Mouse (Mus musculus) brown adipose tissue, adult 24 weeks (tissue): ENCODE data around the gene Fmod. TPM values are rescaled to one million over a fixed set of nuclear protein-coding genes. Genes with fewer than 3 reads are reported as not detected.
A peak's percentile ranks its signal among the peaks of the same experiment; 100 is the strongest.

Source experiments
- H3K27ac ChIP-seq: fragments of 200-500 bp; replicated peaks from 2 replicates; pipeline ENCODE4 v1.5.1; 2012; ENCODE audit warnings: low read depth, mild to moderate bottlenecking, low read length
- H3K4me1 ChIP-seq: fragments of 200-500 bp; 2 replicates; pipeline ENCODE4 v1.6.1; 2012; ENCODE audit warnings: low read length, mixed read lengths; ENCODE audit not compliant: control insufficient read depth, insufficient read depth, insufficient read length
- H3K4me3 ChIP-seq: fragments of 200-500 bp; 2 replicates; pipeline ENCODE4 v1.5.1; 2012; ENCODE audit warnings: low read depth, mild to moderate bottlenecking, low read length, moderate library complexity; ENCODE audit not compliant: insufficient read depth
- polyA plus RNA-seq: library from polyadenylated mRNA; stranded (reverse); fragments of >200 nt; gene quantifications from 2 replicates; pipeline ENCODE4 v1.2.4, GENCODE M21; 2012; ENCODE audit not compliant: missing spikeins, insufficient read depth, insufficient read length

The Fmod gene
- polyA plus RNA-seq, 1 experiment, result 0.55 TPM

GRCm38 (mm10) chr1:134077389-134078060 is 40.5 kb downstream of the Fmod start:
- peak overlapping the region; percentile 95 for H3K4me3 ChIP-seq
- H3K27ac ChIP-seq, result peak overlapping the region; percentile 95
- H3K4me1 ChIP-seq, result peaks cover 29% of the 10 kb centered on the region

GRCm38 (mm10) chr1:134078061-134078795 is 41.2 kb downstream of the Fmod start:
- peak overlapping the region; percentile 95 for H3K4me3 ChIP-seq
- peak overlapping the region; percentile 95 for H3K27ac ChIP-seq
- peaks cover 32% of the 10 kb centered on the region for H3K4me1 ChIP-seq

DNA sequence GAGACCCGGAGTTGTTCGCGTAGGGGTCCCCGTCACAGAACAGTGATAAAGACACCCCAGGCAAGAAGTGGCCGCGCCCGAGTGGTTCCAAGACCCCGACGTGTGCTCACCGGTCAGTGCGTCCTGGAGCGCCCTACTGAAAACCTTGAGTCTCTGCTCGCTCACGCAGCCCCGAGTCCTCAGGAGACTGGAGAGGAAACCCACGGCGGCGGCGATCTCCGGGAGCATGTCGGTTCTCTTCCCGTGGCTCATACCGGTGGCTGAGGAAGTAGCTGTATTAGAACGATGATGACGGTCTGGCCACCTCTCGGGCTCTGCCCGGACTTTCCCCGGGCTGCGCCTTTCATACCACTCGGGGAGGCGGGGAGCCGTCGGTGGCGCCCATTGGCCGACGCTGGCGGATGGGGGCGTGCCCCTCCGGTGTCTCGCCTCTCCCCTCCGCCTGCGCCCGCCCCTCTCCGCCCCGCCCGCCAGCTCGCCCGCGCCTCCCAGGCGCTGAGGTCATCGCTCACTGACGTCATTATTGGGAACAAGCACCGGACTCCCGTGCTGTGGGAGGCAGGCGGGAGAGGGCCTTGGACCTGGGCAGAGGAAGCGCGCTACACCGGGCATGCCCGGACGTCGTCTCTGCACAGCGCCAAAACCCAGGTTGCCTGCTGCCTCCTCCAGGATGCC is 41.9 kb downstream of the Fmod start, which contains the start of gene Btg2:
Btg2 (minus strand) TSS at position 319 of the 675 bp plus-strand sequence.
- Histone ChIP-seq H3K27ac (peak within 1 kb of the TSS; percentile 99), H3K4me3 (peak within 1 kb of the TSS; percentile 95), H3K4me1 (peaks cover 29% of the 10 kb centered on the region)

GRCm38 (mm10) chr1:134079477-134080163 is 42.6 kb downstream of the Fmod start:
- H3K4me1 ChIP-seq, result peaks cover 25% of the 10 kb centered on the region
- H3K27ac ChIP-seq, result peak overlapping the region; percentile 99
- peak overlapping the region; percentile 60 for H3K4me3 ChIP-seq

DNA sequence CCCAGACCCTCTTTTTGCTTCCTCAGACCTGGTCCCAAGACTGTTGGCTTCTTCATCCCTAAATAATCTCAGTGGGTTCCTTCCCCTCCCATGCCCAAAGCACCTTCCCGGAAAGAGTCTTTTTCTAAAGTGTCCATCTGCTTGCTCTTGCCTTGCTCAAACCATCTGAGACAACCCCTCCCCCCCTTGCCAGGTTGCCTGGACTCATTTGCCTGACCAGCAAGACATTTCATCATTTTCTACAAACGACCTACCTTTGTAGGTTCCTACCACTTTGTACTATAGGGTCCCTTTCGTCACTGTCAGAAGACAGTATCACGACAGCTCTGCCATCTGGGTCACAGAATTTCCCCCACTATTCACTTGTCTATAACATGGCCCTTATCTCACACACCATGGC is 43.4 kb downstream of the Fmod start:
- peaks cover 24% of the 10 kb centered on the region; the same call in 1 of the 2 replicates for H3K4me1 ChIP-seq
- H3K4me3 ChIP-seq, result no peak overlapping the region
- H3K27ac ChIP-seq, result peak overlapping the region; percentile 88

- Histone ChIP-seq H3K27ac (peak overlapping the region; percentile 88), H3K4me3 (no peak overlapping the region), H3K4me1 (peaks cover 26% of the 10 kb centered on the region; the same call in 1 of the 2 replicates)
Observed at GRCm38 (mm10) chr1:134080881-134081450, 43.9 kb downstream of the Fmod start.

- peak overlapping the region; percentile 32; the same call in 1 of the 2 replicates for H3K27ac ChIP-seq
- H3K4me3 ChIP-seq, result no peak overlapping the region
- H3K4me1 ChIP-seq, result peaks cover 35% of the 10 kb centered on the region
Observed at GRCm38 (mm10) chr1:134082987-134083516, 46.0 kb downstream of the Fmod start.

GRCm38 (mm10) chr1:134083676-134084075 is 46.6 kb downstream of the Fmod start:
- Histone ChIP-seq H3K4me3 (no peak overlapping the region), H3K27ac (peak overlapping the region; percentile 32; the same call in 1 of the 2 replicates), H3K4me1 (peaks cover 35% of the 10 kb centered on the region)

DNA sequence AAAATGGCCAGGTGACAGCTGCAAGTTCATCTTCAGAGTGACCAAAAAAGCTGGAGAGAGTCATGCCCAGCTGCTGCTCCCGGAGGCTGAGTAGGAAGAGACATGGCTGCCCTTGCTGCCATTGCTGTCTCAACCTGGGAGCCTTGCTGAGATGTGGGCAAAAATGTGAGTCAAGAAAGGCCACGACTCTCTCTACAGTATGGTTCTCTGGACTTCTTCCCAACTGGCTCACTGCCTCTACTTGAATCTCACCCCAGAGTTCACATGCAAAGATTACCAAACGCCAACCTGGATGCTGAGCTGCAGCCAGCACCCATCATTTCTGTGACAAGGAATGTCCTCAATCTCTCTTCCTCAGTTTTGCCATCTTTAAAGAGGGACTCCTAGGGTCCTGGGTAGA is 47.1 kb downstream of the Fmod start:
- no peak overlapping the region for H3K27ac ChIP-seq
- H3K4me1 ChIP-seq, result peaks cover 35% of the 10 kb centered on the region
- H3K4me3 ChIP-seq, result no peak overlapping the region

DNA sequence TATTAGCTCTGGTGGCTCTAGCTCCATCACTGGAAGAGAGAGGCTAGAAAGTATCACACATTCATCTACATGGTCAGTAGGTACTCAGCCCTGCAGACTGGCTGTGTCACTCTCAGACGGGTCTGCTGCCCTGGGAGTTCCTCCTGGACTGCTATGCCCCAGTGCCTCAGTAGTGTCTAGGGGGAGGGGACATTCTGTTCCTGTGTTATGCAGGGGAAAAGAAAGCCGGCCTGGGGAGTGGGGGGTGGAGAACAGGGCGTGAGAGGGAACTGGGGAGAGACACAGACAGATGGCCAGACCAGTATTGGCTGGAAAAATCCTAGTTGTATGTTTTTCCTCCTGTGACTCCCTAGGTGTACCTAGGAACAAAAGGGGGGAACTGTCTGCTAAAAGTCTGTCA is 49.0 kb downstream of the Fmod start:
- Histone ChIP-seq H3K27ac (no peak overlapping the region), H3K4me3 (no peak overlapping the region), H3K4me1 (peaks cover 24% of the 10 kb centered on the region)

- peak overlapping the region; percentile 65 for H3K27ac ChIP-seq
- peak overlapping the region; percentile 30 for H3K4me3 ChIP-seq
- peaks cover 29% of the 10 kb centered on the region for H3K4me1 ChIP-seq
Observed at GRCm38 (mm10) chr1:134086811-134087398, 49.9 kb downstream of the Fmod start.

GRCm38 (mm10) chr1:134089074-134089473 is 52.0 kb downstream of the Fmod start:
- H3K4me1 ChIP-seq, result peaks cover 35% of the 10 kb centered on the region
- no peak overlapping the region for H3K4me3 ChIP-seq
- H3K27ac ChIP-seq, result no peak overlapping the region

GRCm38 (mm10) chr1:134091851-134092250 is 54.8 kb downstream of the Fmod start:
- Histone ChIP-seq H3K4me1 (peaks cover 42% of the 10 kb centered on the region), H3K27ac (peak overlapping the region; percentile 91), H3K4me3 (no peak overlapping the region)

DNA sequence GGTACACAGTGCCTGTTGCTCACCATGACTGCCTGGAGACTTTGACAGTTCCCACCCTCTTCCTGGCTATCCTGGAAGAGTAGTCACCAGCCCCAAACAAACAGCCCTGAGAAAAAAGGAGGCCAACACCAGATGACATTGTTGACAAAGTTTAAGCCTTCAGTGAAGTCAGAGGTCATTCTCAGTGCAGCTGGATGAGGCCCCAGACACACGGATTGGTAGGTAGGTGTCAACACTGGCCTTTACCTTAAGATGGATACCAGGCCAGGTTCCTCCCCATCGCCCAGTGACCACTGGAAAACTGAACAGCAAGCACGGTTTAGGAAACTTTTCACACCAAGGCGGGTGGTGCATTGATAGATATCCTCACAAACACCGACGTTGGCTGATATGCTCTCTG is 55.3 kb downstream of the Fmod start:
- H3K4me3 ChIP-seq, result peak overlapping the region; percentile 1
- peaks cover 45% of the 10 kb centered on the region for H3K4me1 ChIP-seq
- peak overlapping the region; percentile 91 for H3K27ac ChIP-seq
